Comparison of ENCODE assay signal across 24 mouse cellular contexts in the genomic region with DNA sequence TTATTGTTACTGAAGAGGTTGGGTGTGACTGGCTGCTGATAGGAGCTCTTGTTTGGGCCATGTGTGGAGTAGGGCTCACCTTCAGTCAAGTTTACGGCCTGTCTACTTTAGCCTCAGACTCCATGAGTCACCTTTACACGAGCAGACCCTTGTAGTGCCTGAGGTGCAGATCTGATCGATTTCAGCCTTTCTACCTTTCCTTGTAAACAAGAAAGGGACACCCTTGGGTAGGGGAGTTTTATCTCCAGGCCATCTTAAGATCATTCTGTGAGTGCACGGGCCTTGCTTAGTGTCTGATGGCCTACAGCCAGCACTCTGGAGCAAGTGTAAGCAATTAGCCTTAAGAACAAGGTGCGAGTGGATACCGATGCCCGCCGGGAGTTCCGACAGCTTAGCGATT. TPM values are rescaled to one million over a fixed set of nuclear protein-coding genes. Genes with fewer than 3 reads are reported as not detected.
"Had no signal": no experiment of that assay in that cellular context is flagged by ENCODE, and none has a peak within 500 bp of the region (broad histone marks: within the 10 kb centered on the region; RNA-seq: fewer than 3 reads in every experiment).

No protein-coding gene starts in this region.

- DNase-seq: kidney, adult 2 months; kidney, postnatal 25 days; layer of hippocampus, adult 9-11 months; liver; lung, adult 2 months; thymus, adult 18-20 months; thymus, postnatal 36 days had no signal

- ATAC-seq: intestine, postnatal 0 days; liver, embryonic 12.5 days; midbrain, embryonic 13.5 days had no signal

- H3K36me3 ChIP-seq: limb, embryonic 10.5 days; limb, embryonic 13.5 days; liver, embryonic 12.5 days; liver, embryonic 15.5 days; midbrain, embryonic 13.5 days; neural tube, embryonic 12.5 days; neural tube, embryonic 15.5 days had no signal

- H3K9ac ChIP-seq: limb, embryonic 13.5 days; liver, embryonic 12.5 days; liver, embryonic 15.5 days; midbrain, embryonic 13.5 days; neural tube, embryonic 12.5 days; neural tube, embryonic 15.5 days had no signal

- H3K4me3 ChIP-seq: layer of hippocampus, adult 2 months; limb, embryonic 10.5 days; limb, embryonic 13.5 days; liver, embryonic 12.5 days; liver, embryonic 15.5 days; midbrain, embryonic 13.5 days; neural tube, embryonic 12.5 days; neural tube, embryonic 15.5 days had no signal

- H3K4me1 ChIP-seq: liver, embryonic 12.5 days; liver, embryonic 15.5 days had no signal

- H3K4me2 ChIP-seq: limb, embryonic 13.5 days; liver, embryonic 12.5 days; liver, embryonic 15.5 days; midbrain, embryonic 13.5 days; neural tube, embryonic 12.5 days; neural tube, embryonic 15.5 days had no signal

- H3K27ac ChIP-seq: kidney, postnatal 0 days; layer of hippocampus, adult 2 months; limb, embryonic 10.5 days; limb, embryonic 13.5 days; liver, embryonic 12.5 days; liver, embryonic 15.5 days; macrophage; midbrain, embryonic 13.5 days; neural tube, embryonic 12.5 days; neural tube, embryonic 15.5 days; stomach, postnatal 0 days had no signal

- H3K9me3 ChIP-seq: limb, embryonic 10.5 days; limb, embryonic 13.5 days; liver, embryonic 12.5 days; liver, embryonic 15.5 days; midbrain, embryonic 13.5 days; neural tube, embryonic 12.5 days; neural tube, embryonic 15.5 days had no signal

RNA-seq across cellular contexts. Expression of gene Pou5f1, which starts 1.1 kb away (rescaled TPM):
- polyA plus RNA-seq: intestine, postnatal 0 days; kidney, adult 2 months; kidney, embryonic 14.5 days; kidney, postnatal 0 days; large intestine, adult 2 months; limb, embryonic 10.5 days; liver, embryonic 12.5 days; liver, embryonic 15.5 days; lung, adult 2 months; lung, embryonic 16.5 days; macrophage; midbrain, embryonic 13.5 days; midbrain, postnatal 0 days; neural tube, embryonic 12.5 days; neural tube, embryonic 15.5 days; stomach, postnatal 0 days; urinary bladder, adult 2 months had no signal

RNA-seq across cellular contexts. Expression of gene Psors1c2, which starts 26.1 kb away (rescaled TPM):
- polyA plus RNA-seq: intestine, postnatal 0 days; macrophage had no signal
